Mouse (Mus musculus) liver, adult 2 months (tissue): ENCODE measurements around the gene Enkd1.

Source experiments
- CTCF ChIP-seq: fragments of 200-500 bp; IDR thresholded peaks from 2 replicates; pipeline ENCODE4 v1.5.1; 2011; ENCODE audit warnings: low read depth, low read length, control low read depth
- POLR2A ChIP-seq: fragments of 200-500 bp; IDR thresholded peaks from 2 replicates; pipeline ENCODE4 v1.6.1; 2011; ENCODE audit warnings: low read length, control low read depth; ENCODE audit not compliant: insufficient read depth; ENCODE audit errors: extremely low read depth

- TF ChIP-seq CTCF (no peak), POLR2A (no peak)
Measured at GRCm38 (mm10) chr8:105722861-105723260, 14.9 kb upstream of the Enkd1 start.
